8 mouse cellular contexts compared by ENCODE assay signal in genomic region chr2:127832103-127832832, GRCm38 (mm10). TPM values are rescaled to one million over a fixed set of nuclear protein-coding genes. Genes with fewer than 3 reads are reported as not detected.
DNase-seq lines count a peak whose midpoint lies in the region; ATAC-seq and TF ChIP-seq lines count a peak whose summit lies in the region.

No protein-coding gene starts in this region.

- H3K4me2 ChIP-seq in kidney, embryonic 15.5 days, result peak overlapping the region; percentile 67
- peak overlapping the region; percentile 33; the same call in 1 of the 2 replicates for H3K4me2 ChIP-seq in limb, embryonic 11.5 days (ENCODE audit: low read depth, severe bottlenecking)
- peak overlapping the region; percentile 78 for H3K4me2 ChIP-seq in myocyte (ENCODE audit: low read depth)

- H3K79me2 ChIP-seq in myocyte (ENCODE audit: control insufficient read depth, insufficient read depth), result peaks cover 22% of the 10 kb centered on the region

- no peak for DNase-seq in kidney, postnatal 10 days
- no peak for DNase-seq in limb, embryonic 11.5 days (ENCODE audit: low spot score)
- no peak for DNase-seq in gastrocnemius, postnatal 36 days
- DNase-seq in layer of hippocampus, adult 8-10 months (ENCODE audit: low spot score in 2 of 2), result no peak
- DNase-seq in frontal cortex, adult 2 months (ENCODE audit: extremely low spot score in 1 of 2, low spot score in 1 of 2), result no peak

- peaks cover 13% of the 10 kb centered on the region for H3K4me1 ChIP-seq in kidney, embryonic 15.5 days
- H3K4me1 ChIP-seq in limb, embryonic 11.5 days (ENCODE audit: control insufficient read depth, insufficient read depth, low read length), result no peaks in the 10 kb centered on the region

- ATAC-seq in kidney, embryonic 15.5 days (replicated peaks; ENCODE audit: low FRiP score), result peak; percentile 22; the same call in 1 of the 2 replicates
- peak; percentile 7; the same call in 1 of the 2 replicates for ATAC-seq in erythroblast, adult 5-6 weeks (replicated peaks; ENCODE audit: low FRiP score, poor library complexity, severe bottlenecking)
- peak; percentile 55 for ATAC-seq in limb, embryonic 11.5 days (ENCODE audit: insufficient number of reproducible peaks, low FRiP score, low TSS enrichment, low read depth)

- H3K4me3 ChIP-seq in kidney, embryonic 15.5 days (replicated peaks), result peak overlapping the region; percentile 74
- H3K4me3 ChIP-seq in limb, embryonic 11.5 days (ENCODE audit: low read depth, low read length), result peak overlapping the region; percentile 68; the same call in 1 of the 2 replicates
- peak overlapping the region; percentile 80 for H3K4me3 ChIP-seq in myocyte

- no peak for TF ChIP-seq POLR2A in myocyte (IDR thresholded peaks at IDR 0.05; ENCODE audit: insufficient read length, low read depth)

- H3K9me3 ChIP-seq in kidney, embryonic 15.5 days (replicated peaks), result no peaks in the 10 kb centered on the region
- H3K9me3 ChIP-seq in limb, embryonic 11.5 days (ENCODE audit: control insufficient read depth, low read length), result no peaks in the 10 kb centered on the region

- no peak overlapping the region for H3ac ChIP-seq in myocyte (ENCODE audit: control insufficient read depth, insufficient read length)

- intact Hi-C loops in gastrocnemius, postnatal 36 days (cut with DNase I), result no loop called here

- 0 out of 2 replicates have a peak overlapping the region, but pooled peaks have one; percentile 29 for H3K9ac ChIP-seq in kidney, embryonic 15.5 days
- no peak overlapping the region for H3K9ac ChIP-seq in limb, embryonic 11.5 days (ENCODE audit: low read length)

- no peak overlapping the region for H3K27ac ChIP-seq in kidney, embryonic 15.5 days
- H3K27ac ChIP-seq in limb, embryonic 11.5 days (replicated peaks; ENCODE audit: low read depth, low read length), result no peak overlapping the region

- WGBS in kidney, embryonic 15.5 days, result 40% methylated on average over 11 of the region's 11 CpGs
- WGBS in limb, embryonic 11.5 days, result 45% methylated on average over 11 of the region's 11 CpGs

- peaks cover 14% of the 10 kb centered on the region for H3K27me3 ChIP-seq in kidney, embryonic 15.5 days
- H3K27me3 ChIP-seq in limb, embryonic 11.5 days (ENCODE audit: control insufficient read depth, insufficient read depth, low read length), result no peaks in the 10 kb centered on the region
- H3K27me3 ChIP-seq in myocyte (ENCODE audit: control insufficient read depth, insufficient read depth, insufficient read length), result peaks cover 6% of the 10 kb centered on the region

- peaks cover 5% of the 10 kb centered on the region for H3K36me3 ChIP-seq in kidney, embryonic 15.5 days
- peaks cover under 1% of the 10 kb centered on the region; the same call in 1 of the 2 replicates for H3K36me3 ChIP-seq in limb, embryonic 11.5 days (ENCODE audit: control insufficient read depth, insufficient read depth, low read length)
- peaks cover under 1% of the 10 kb centered on the region for H3K36me3 ChIP-seq in myocyte (ENCODE audit: control insufficient read depth, insufficient read depth)

TF ChIP-seq in myocyte, 11 proteins besides CTCF, POLR2A, EP300 and RAD21:
- no peak for TF ChIP-seq MYOG (IDR thresholded peaks at IDR 0.05; ENCODE audit: control insufficient read depth in 1 of 3, insufficient read depth in 1 of 3, insufficient read length in 2 of 3, low read depth in 2 of 3)
- no peak for TF ChIP-seq REST (IDR thresholded peaks at IDR 0.05; ENCODE audit: insufficient read depth, insufficient read length)
- no peak for TF ChIP-seq E2F4 (IDR thresholded peaks at IDR 0.05; ENCODE audit: insufficient read depth)
- no peak for TF ChIP-seq SRF (IDR thresholded peaks at IDR 0.05; ENCODE audit: control insufficient read depth, insufficient read length, low read depth)
- TF ChIP-seq POLR2AphosphoS2 (IDR thresholded peaks at IDR 0.05; ENCODE audit: insufficient read length, low read depth), result no peak
- TF ChIP-seq USF1 (IDR thresholded peaks at IDR 0.05; ENCODE audit: low read depth), result no peak
- no peak for TF ChIP-seq CEBPB (IDR thresholded peaks at IDR 0.05; ENCODE audit: insufficient read depth, poor library complexity, severe bottlenecking)

RNA-seq across cellular contexts. Expression of gene Bub1, which starts 0.6 kb away (rescaled TPM):
- polyA plus RNA-seq in kidney, embryonic 15.5 days (2015; fragmentation: Nextera tagmentation; extraction: Ambion mirVana), result 61.6 and 65.2 TPM in 2 replicates
- 17.6 and 31.1 TPM in 2 replicates for total RNA-seq in erythroblast, adult 5-6 weeks (2015; ENCODE audit: low replicate concordance)
- total RNA-seq in erythroblast, adult 5-6 weeks (2017; ENCODE audit: low replicate concordance), result 18.7 and 20.6 TPM in 2 replicates
- 50.2 and 55.2 TPM in 2 replicates for polyA plus RNA-seq in limb, embryonic 11.5 days (2014; fragmentation: Nextera tagmentation; extraction: Ambion mirVana)
- 4.3 TPM for polyA plus RNA-seq in myocyte (2012; fragmentation: generic; extraction: Trizol)
- total RNA-seq in gastrocnemius, postnatal 36 days (2021), result under 1 TPM; 0.17 to 0.26 TPM
- total RNA-seq in layer of hippocampus, adult 8-10 months (2022), result under 1 TPM in 2 of 4 experiments, not detected in 2; 0.25 to 0.99 TPM
- 0.34 and 0.82 TPM in 2 replicates for polyA plus RNA-seq in frontal cortex, adult 2 months (2012; rRNA removed)

RNA-seq across cellular contexts. Expression of gene Acoxl, which starts 6.4 kb away (rescaled TPM):
- polyA plus RNA-seq in kidney, embryonic 15.5 days (2015; fragmentation: Nextera tagmentation; extraction: Ambion mirVana), result 0.74 and 0.78 TPM in 2 replicates
- total RNA-seq in erythroblast, adult 5-6 weeks (2015; ENCODE audit: low replicate concordance), result not detected in 2 replicates
- not detected in 2 replicates for total RNA-seq in erythroblast, adult 5-6 weeks (2017; ENCODE audit: low replicate concordance)
- polyA plus RNA-seq in limb, embryonic 11.5 days (2014; fragmentation: Nextera tagmentation; extraction: Ambion mirVana), result 0.31 and 0.47 TPM in 2 replicates
- polyA plus RNA-seq in myocyte (2012; fragmentation: generic; extraction: Trizol), result 0.01 TPM
- total RNA-seq in gastrocnemius, postnatal 36 days (2021), result under 1 TPM; 0.07 to 0.23 TPM
- not detected for total RNA-seq in layer of hippocampus, adult 8-10 months (2022)
- 0.06 TPM in 1 of 2 replicates, not detected in the other for polyA plus RNA-seq in frontal cortex, adult 2 months (2012; rRNA removed)

RNA-seq across cellular contexts. Expression of gene Mtln, which starts 40.0 kb away (rescaled TPM):
- 35.9 and 38.2 TPM in 2 replicates for polyA plus RNA-seq in kidney, embryonic 15.5 days (2015; fragmentation: Nextera tagmentation; extraction: Ambion mirVana)
- 1.7 and 5.6 TPM in 2 replicates for total RNA-seq in erythroblast, adult 5-6 weeks (2015; ENCODE audit: low replicate concordance)
- 2.1 and 7.9 TPM in 2 replicates for total RNA-seq in erythroblast, adult 5-6 weeks (2017; ENCODE audit: low replicate concordance)
- 17.6 and 19.6 TPM in 2 replicates for polyA plus RNA-seq in limb, embryonic 11.5 days (2014; fragmentation: Nextera tagmentation; extraction: Ambion mirVana)
- 67.6 TPM for polyA plus RNA-seq in myocyte (2012; fragmentation: generic; extraction: Trizol)
- total RNA-seq in gastrocnemius, postnatal 36 days (2021), result 100 to 1,000 TPM; 105 to 118 TPM
- total RNA-seq in layer of hippocampus, adult 8-10 months (2022), result 10 to 100 TPM; 36.7 to 53.4 (median 48.4) TPM
- 94.7 and 95.5 TPM in 2 replicates for polyA plus RNA-seq in frontal cortex, adult 2 months (2012; rRNA removed)

RNA-seq across cellular contexts. Expression of gene Nphp1, which starts 43.6 kb away (rescaled TPM):
- 35.4 and 38.6 TPM in 2 replicates for polyA plus RNA-seq in kidney, embryonic 15.5 days (2015; fragmentation: Nextera tagmentation; extraction: Ambion mirVana)
- total RNA-seq in erythroblast, adult 5-6 weeks (2015; ENCODE audit: low replicate concordance), result 0.63 and 3.3 TPM in 2 replicates
- total RNA-seq in erythroblast, adult 5-6 weeks (2017; ENCODE audit: low replicate concordance), result 0.84 and 2.6 TPM in 2 replicates
- 36.3 and 36.5 TPM in 2 replicates for polyA plus RNA-seq in limb, embryonic 11.5 days (2014; fragmentation: Nextera tagmentation; extraction: Ambion mirVana)
- polyA plus RNA-seq in myocyte (2012; fragmentation: generic; extraction: Trizol), result 17.5 TPM
- total RNA-seq in gastrocnemius, postnatal 36 days (2021), result 10 to 100 TPM; 19.0 to 23.6 TPM
- 10 to 100 TPM; 20.6 to 21.7 (median 21.2) TPM for total RNA-seq in layer of hippocampus, adult 8-10 months (2022)
- polyA plus RNA-seq in frontal cortex, adult 2 months (2012; rRNA removed), result 20.8 and 22.3 TPM in 2 replicates
